Comparison of ENCODE assay signal across 13 mouse cellular contexts in genomic region chr5:32351721-32352465, GRCm38 (mm10).
"Had no signal": no experiment of that assay in that cellular context is flagged by ENCODE, and none has a peak within 500 bp of the region (broad histone marks: within the 10 kb centered on the region; RNA-seq: fewer than 3 reads in every experiment).

No protein-coding gene starts in this region.

- ATAC-seq: liver, embryonic 12.5 days; midbrain, embryonic 16.5 days had no signal

- DNase-seq: kidney, adult 11 months; kidney, adult 9 months; kidney, postnatal 36 days; spleen, adult 18-20 months; thymus, postnatal 4 days had no signal

- H3K27me3 ChIP-seq: liver, embryonic 12.5 days; lung, embryonic 15.5 days; midbrain, embryonic 12.5 days; neural tube, embryonic 12.5 days; stomach, embryonic 15.5 days had no signal

- H3K4me2 ChIP-seq: liver, embryonic 12.5 days; lung, embryonic 15.5 days; midbrain, embryonic 12.5 days; neural tube, embryonic 12.5 days; stomach, embryonic 15.5 days had no signal

- H3K9ac ChIP-seq: liver, embryonic 12.5 days; lung, embryonic 15.5 days; midbrain, embryonic 12.5 days; neural tube, embryonic 12.5 days; stomach, embryonic 15.5 days had no signal

- H3K4me1 ChIP-seq: liver, embryonic 12.5 days; midbrain, embryonic 12.5 days; neural tube, embryonic 12.5 days had no signal

- H3K36me3 ChIP-seq: limb, embryonic 10.5 days; liver, embryonic 12.5 days; lung, embryonic 15.5 days; midbrain, embryonic 12.5 days; neural tube, embryonic 12.5 days; stomach, embryonic 15.5 days had no signal

- H3K9me3 ChIP-seq: limb, embryonic 10.5 days; liver, embryonic 12.5 days; lung, embryonic 15.5 days; midbrain, embryonic 12.5 days; neural tube, embryonic 12.5 days; stomach, embryonic 15.5 days had no signal

- H3K4me3 ChIP-seq: limb, embryonic 10.5 days; liver, embryonic 12.5 days; lung, embryonic 15.5 days; midbrain, embryonic 12.5 days; neural tube, embryonic 12.5 days; stomach, embryonic 15.5 days had no signal

- H3K27ac ChIP-seq: kidney, postnatal 0 days; limb, embryonic 10.5 days; liver, embryonic 12.5 days; midbrain, embryonic 12.5 days; neural tube, embryonic 12.5 days; stomach, embryonic 15.5 days had no signal
